Mouse (Mus musculus): Measurements from ENCODE around the gene Uqcr11. TPM values are rescaled to one million over a fixed set of nuclear protein-coding genes. Genes with fewer than 3 reads are reported as not detected.

Uqcr11 gene
- total and polyA plus RNA-seq, 2 experiments from 2014 or later = 2,020 to 3,128 TPM

DNA sequence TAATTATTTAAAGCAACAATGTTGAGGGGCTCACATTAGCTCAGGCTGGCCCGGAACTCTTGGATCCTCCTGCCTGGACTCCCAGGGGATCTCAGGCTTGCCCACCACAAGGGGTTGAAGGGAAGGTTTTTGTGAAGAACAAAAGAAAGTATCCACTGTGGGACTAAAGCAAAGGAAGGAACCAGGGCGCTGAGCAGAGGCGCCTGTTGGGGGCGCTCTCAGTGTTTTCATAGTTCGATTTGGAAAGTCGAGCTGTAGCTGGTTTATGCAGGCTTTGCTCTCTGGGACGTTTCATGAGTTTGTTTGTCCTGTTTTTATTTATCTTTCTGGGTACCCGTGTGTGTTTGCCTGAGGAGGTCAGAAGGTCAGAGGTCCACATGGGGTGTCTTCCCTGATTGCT, 35.0 kb upstream of the Uqcr11 start:
- 65% methylated on average over 8 of the region's 8 CpGs for whole genome bisulfite sequencing

DNA sequence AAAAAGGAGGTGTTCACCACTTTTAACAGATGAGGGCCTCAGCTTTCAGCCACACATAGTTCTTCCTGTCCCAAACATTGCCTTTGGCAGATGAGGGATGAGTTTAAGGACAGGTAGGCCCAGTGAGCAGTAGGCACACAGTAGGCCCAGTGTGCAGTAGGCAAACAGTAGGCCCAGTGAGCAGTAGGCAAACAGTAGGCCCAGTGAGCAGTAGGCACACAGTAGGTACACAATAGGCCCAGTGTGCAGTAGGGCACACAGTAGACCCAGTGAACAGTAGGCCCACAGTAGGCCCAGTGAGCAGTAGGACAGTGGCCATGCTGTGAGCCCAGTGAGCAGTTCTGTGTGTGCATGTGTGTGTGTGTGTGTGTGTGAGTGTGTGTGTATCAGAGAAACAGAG, 33.4 kb upstream of the Uqcr11 start:
- Histone ChIP-seq H3K9me3 (replicated peaks; ENCODE audit: control insufficient read depth, low read length) (no peaks in the 10 kb centered on the region), H3K27ac (ENCODE audit: low read depth) (no peak overlapping the region), H3K9ac (replicated peaks; ENCODE audit: low read depth, low read length) (no peak overlapping the region), H3K4me2 (ENCODE audit: low read depth, low read length) (no peak overlapping the region), H3K4me3 (ENCODE audit: low read depth, low read length) (no peak overlapping the region), H3K36me3 (replicated peaks; ENCODE audit: control insufficient read depth, insufficient read depth, low read length) (no peaks in the 10 kb centered on the region), H3K4me1 (ENCODE audit: control insufficient read depth, insufficient read depth) (no peaks in the 10 kb centered on the region), H3K27me3 (ENCODE audit: control insufficient read depth, insufficient read depth, low read length) (no peaks in the 10 kb centered on the region)
- TF ChIP-seq CTCF (IDR thresholded peaks at IDR 0.05; ENCODE audit: low read depth) (no peak), EP300 (IDR thresholded peaks at IDR 0.05; ENCODE audit: low read depth) (no peak)
- ATAC-seq (ENCODE audit: insufficient read depth, low read depth) = no peak
- no peak for DNase-seq (ENCODE audit: low spot score)

More for the DNA sequence above, 35.0 kb upstream of the Uqcr11 start:
- ATAC-seq (ENCODE audit: insufficient read depth, low read depth) (no peak), DNase-seq (ENCODE audit: low spot score) (no peak)
- Histone ChIP-seq H3K4me2 (ENCODE audit: low read depth, low read length) (no peak overlapping the region), H3K36me3 (replicated peaks; ENCODE audit: control insufficient read depth, insufficient read depth, low read length) (no peaks in the 10 kb centered on the region), H3K9me3 (replicated peaks; ENCODE audit: control insufficient read depth, low read length) (no peaks in the 10 kb centered on the region), H3K4me1 (ENCODE audit: control insufficient read depth, insufficient read depth) (no peaks in the 10 kb centered on the region), H3K27ac (ENCODE audit: low read depth) (no peak overlapping the region), H3K27me3 (ENCODE audit: control insufficient read depth, insufficient read depth, low read length) (no peaks in the 10 kb centered on the region), H3K4me3 (ENCODE audit: low read depth, low read length) (no peak overlapping the region), H3K9ac (replicated peaks; ENCODE audit: low read depth, low read length) (no peak overlapping the region)
- TF ChIP-seq CTCF (IDR thresholded peaks at IDR 0.05; ENCODE audit: low read depth) (no peak), EP300 (IDR thresholded peaks at IDR 0.05; ENCODE audit: low read depth) (no peak)

DNA sequence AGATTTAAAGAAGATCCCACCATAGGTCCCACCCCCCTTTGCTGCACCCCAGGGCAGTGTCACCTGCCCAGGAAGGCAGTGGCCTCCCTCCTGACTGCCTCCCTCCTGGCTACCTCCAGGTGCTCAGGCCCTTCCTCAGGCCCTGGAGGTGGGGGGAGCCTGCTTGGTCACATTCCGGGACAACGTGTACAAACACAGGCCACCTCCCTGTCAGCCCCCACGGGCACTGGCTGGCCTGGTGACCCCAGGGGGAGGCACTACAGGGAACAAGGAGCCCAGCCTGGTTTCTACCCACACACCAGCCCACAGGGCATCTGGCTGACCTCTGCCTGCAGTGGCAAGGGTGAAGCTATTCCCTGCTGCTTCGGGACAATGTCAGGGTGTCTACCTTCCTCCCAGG, 31.3 kb upstream of the Uqcr11 start:
- Histone ChIP-seq H3K4me1 (ENCODE audit: control insufficient read depth, insufficient read depth) (no peaks in the 10 kb centered on the region), H3K9me3 (replicated peaks; ENCODE audit: control insufficient read depth, low read length) (no peaks in the 10 kb centered on the region), H3K27me3 (ENCODE audit: control insufficient read depth, insufficient read depth, low read length) (no peaks in the 10 kb centered on the region), H3K9ac (replicated peaks; ENCODE audit: low read depth, low read length) (no peak overlapping the region), H3K4me3 (ENCODE audit: low read depth, low read length) (no peak overlapping the region), H3K4me2 (ENCODE audit: low read depth, low read length) (no peak overlapping the region), H3K36me3 (replicated peaks; ENCODE audit: control insufficient read depth, insufficient read depth, low read length) (no peaks in the 10 kb centered on the region), H3K27ac (ENCODE audit: low read depth) (no peak overlapping the region)
- WGBS = 59% methylated on average over 4 of the region's 4 CpGs
- ATAC-seq (ENCODE audit: insufficient read depth, low read depth) (no peak), DNase-seq (ENCODE audit: low spot score) (no peak)
- TF ChIP-seq EP300 (IDR thresholded peaks at IDR 0.05; ENCODE audit: low read depth) = no peak
- TF ChIP-seq CTCF (IDR thresholded peaks at IDR 0.05; ENCODE audit: low read depth) = no peak

- 10% methylated on average over 9 of the region's 9 CpGs for WGBS
- no peak overlapping the region for H3K27ac ChIP-seq (ENCODE audit: low read depth)
- no peaks in the 10 kb centered on the region for H3K36me3 ChIP-seq (replicated peaks; ENCODE audit: control insufficient read depth, insufficient read depth, low read length)
- H3K27me3 ChIP-seq (ENCODE audit: control insufficient read depth, insufficient read depth, low read length) = no peaks in the 10 kb centered on the region
- H3K4me2 ChIP-seq (ENCODE audit: low read depth, low read length) = no peak overlapping the region
- H3K4me1 ChIP-seq (ENCODE audit: control insufficient read depth, insufficient read depth) = peaks cover 4% of the 10 kb centered on the region
- no peak overlapping the region; the same call in 1 of the 2 replicates for H3K9ac ChIP-seq (replicated peaks; ENCODE audit: low read depth, low read length)
- DNase-seq (ENCODE audit: low spot score) (no peak), ATAC-seq (ENCODE audit: insufficient read depth, low read depth) (no peak)
- no peaks in the 10 kb centered on the region for H3K9me3 ChIP-seq (replicated peaks; ENCODE audit: control insufficient read depth, low read length)
- no peak overlapping the region for H3K4me3 ChIP-seq (ENCODE audit: low read depth, low read length)
- TF ChIP-seq EP300 (IDR thresholded peaks at IDR 0.05; ENCODE audit: low read depth) (no peak), CTCF (IDR thresholded peaks at IDR 0.05; ENCODE audit: low read depth) (no peak)
Measured at GRCm38 (mm10) chr10:80436276-80436675, 29.6 kb upstream of the Uqcr11 start.

GRCm38 (mm10) chr10:80435764-80436163, 29.1 kb upstream of the Uqcr11 start:
- 35% methylated on average over 7 of the region's 7 CpGs for WGBS
- Histone ChIP-seq H3K9me3 (replicated peaks; ENCODE audit: control insufficient read depth, low read length) (no peaks in the 10 kb centered on the region), H3K9ac (replicated peaks; ENCODE audit: low read depth, low read length) (no peak overlapping the region), H3K36me3 (replicated peaks; ENCODE audit: control insufficient read depth, insufficient read depth, low read length) (0 out of 2 replicates have a peak, but pooled peaks cover under 1% of the 10 kb centered on the region), H3K27me3 (ENCODE audit: control insufficient read depth, insufficient read depth, low read length) (no peaks in the 10 kb centered on the region), H3K27ac (ENCODE audit: low read depth) (no peak overlapping the region), H3K4me2 (ENCODE audit: low read depth, low read length) (no peak overlapping the region), H3K4me1 (ENCODE audit: control insufficient read depth, insufficient read depth) (peaks cover 4% of the 10 kb centered on the region), H3K4me3 (ENCODE audit: low read depth, low read length) (no peak overlapping the region)
- TF ChIP-seq EP300 (IDR thresholded peaks at IDR 0.05; ENCODE audit: low read depth) (no peak), CTCF (IDR thresholded peaks at IDR 0.05; ENCODE audit: low read depth) (no peak)
- no peak for ATAC-seq (ENCODE audit: insufficient read depth, low read depth)
- DNase-seq (ENCODE audit: low spot score) = no peak

- 82% methylated on average over 3 of the region's 3 CpGs for WGBS
- TF ChIP-seq CTCF (IDR thresholded peaks at IDR 0.05; ENCODE audit: low read depth) = no peak
- no peak for TF ChIP-seq EP300 (IDR thresholded peaks at IDR 0.05; ENCODE audit: low read depth)
- no peak overlapping the region for H3K4me3 ChIP-seq (ENCODE audit: low read depth, low read length)
- DNase-seq (ENCODE audit: low spot score) (no peak), ATAC-seq (ENCODE audit: insufficient read depth, low read depth) (no peak)
- no peak overlapping the region for H3K9ac ChIP-seq (replicated peaks; ENCODE audit: low read depth, low read length)
- H3K9me3 ChIP-seq (replicated peaks; ENCODE audit: control insufficient read depth, low read length) = no peaks in the 10 kb centered on the region
- no peak overlapping the region for H3K27ac ChIP-seq (ENCODE audit: low read depth)
- H3K4me1 ChIP-seq (ENCODE audit: control insufficient read depth, insufficient read depth) = peaks cover 4% of the 10 kb centered on the region
- peaks cover 9% of the 10 kb centered on the region; the same call in 1 of the 2 replicates for H3K36me3 ChIP-seq (replicated peaks; ENCODE audit: control insufficient read depth, insufficient read depth, low read length)
- no peak overlapping the region for H3K4me2 ChIP-seq (ENCODE audit: low read depth, low read length)
- H3K27me3 ChIP-seq (ENCODE audit: control insufficient read depth, insufficient read depth, low read length) = no peaks in the 10 kb centered on the region
Measured at GRCm38 (mm10) chr10:80434823-80435222, 28.2 kb upstream of the Uqcr11 start.

Measured in heart, postnatal 0 days (tissue).